Mouse (Mus musculus) intestine, embryonic 15.5 days (tissue): ENCODE results near the gene Xpo6. TPM values are rescaled to one million over a fixed set of nuclear protein-coding genes. Genes with fewer than 3 reads are reported as not detected.

Experiments
- ATAC-seq: fragments of 200-750 bp; cut with Nextera tagmentation; 2 replicates; pipeline ENCODE4 v1.8.0; 2017; ENCODE audit warnings: moderate TSS enrichment, moderate library complexity
- H3K27ac ChIP-seq: fragments of 300-500 bp; sonication (generic); 2 replicates; pipeline ENCODE4 v1.5.1; 2015; ENCODE audit warnings: mild to moderate bottlenecking, inconsistent platforms
- H3K27me3 ChIP-seq: fragments of 300-500 bp; sonication (generic); replicated peaks from 2 replicates; pipeline ENCODE4 v1.6.1; 2015; ENCODE audit warnings: inconsistent platforms
- H3K36me3 ChIP-seq: fragments of 300-500 bp; sonication (generic); 2 replicates; pipeline ENCODE4 v1.6.1; 2015; ENCODE audit warnings: inconsistent platforms
- H3K4me1 ChIP-seq: fragments of 300-500 bp; sonication (generic); replicated peaks from 2 replicates; pipeline ENCODE4 v1.6.1; 2015; ENCODE audit warnings: inconsistent platforms
- H3K4me2 ChIP-seq: fragments of 300-500 bp; sonication (generic); replicated peaks from 2 replicates; pipeline ENCODE4 v1.6.1; 2015; ENCODE audit warnings: mild to moderate bottlenecking, inconsistent platforms
- H3K4me3 ChIP-seq: fragments of 300-500 bp; sonication (generic); replicated peaks from 2 replicates; pipeline ENCODE4 v1.5.1; 2015; ENCODE audit warnings: inconsistent platforms
- H3K9ac ChIP-seq: fragments of 300-500 bp; sonication (generic); 2 replicates; pipeline ENCODE4 v1.6.1; 2015; ENCODE audit warnings: inconsistent platforms
- H3K9me3 ChIP-seq: fragments of 300-500 bp; sonication (generic); 2 replicates; pipeline ENCODE4 v1.6.1; 2016; ENCODE audit warnings: inconsistent platforms
- WGBS: fragments of 180-500 bp; shearing (Covaris S2); methylation state at CpG from one replicate; pipeline ENCODE4 v1.1.7; 2015; 5-methylcytosine and 5-hydroxymethylcytosine counted together
- polyA plus RNA-seq: library from polyadenylated mRNA; unstranded; fragments of >200 nt; fragmentation: Nextera tagmentation; extraction: Ambion mirVana; gene quantifications from 2 replicates; pipeline ENCODE4 v1.2.1, GENCODE M21; 2015

Xpo6 gene
- polyA plus RNA-seq, 1 experiment from 2014 or later = 37.4 TPM

GRCm38 (mm10) chr7:126057332-126057914 is 142.9 kb downstream of the Xpo6 start:
- H3K27ac ChIP-seq = no peak overlapping the region

GRCm38 (mm10) chr7:126054574-126054973 is 145.7 kb downstream of the Xpo6 start:
- no peak for ATAC-seq

More at GRCm38 (mm10) chr7:126057332-126057914, 142.9 kb downstream of the Xpo6 start:
- Histone ChIP-seq H3K27me3 (0 out of 2 replicates have a peak, but pooled peaks cover 4% of the 10 kb centered on the region), H3K36me3 (no peaks in the 10 kb centered on the region), H3K4me3 (no peak overlapping the region), H3K4me1 (no peaks in the 10 kb centered on the region), H3K9me3 (no peaks in the 10 kb centered on the region), H3K9ac (no peak overlapping the region), H3K4me2 (no peak overlapping the region)
- no peak for ATAC-seq
- WGBS = 57% methylated on average over 10 of the region's 10 CpGs

GRCm38 (mm10) chr7:126053618-126054017 is 146.7 kb downstream of the Xpo6 start:
- no peak overlapping the region for H3K9ac ChIP-seq
- no peaks in the 10 kb centered on the region for H3K4me1 ChIP-seq
- H3K27me3 ChIP-seq = 0 out of 2 replicates have a peak, but pooled peaks cover 4% of the 10 kb centered on the region
- ATAC-seq = no peak
- H3K27ac ChIP-seq = no peak overlapping the region
- WGBS = 89% methylated on average over 7 of the region's 7 CpGs
- H3K36me3 ChIP-seq = no peaks in the 10 kb centered on the region
- no peaks in the 10 kb centered on the region for H3K9me3 ChIP-seq
- no peak overlapping the region for H3K4me3 ChIP-seq
- H3K4me2 ChIP-seq = no peak overlapping the region

More at GRCm38 (mm10) chr7:126054574-126054973, 145.7 kb downstream of the Xpo6 start:
- no peak overlapping the region for H3K9ac ChIP-seq
- no peak overlapping the region for H3K4me3 ChIP-seq
- H3K36me3 ChIP-seq = no peaks in the 10 kb centered on the region
- H3K4me1 ChIP-seq = no peaks in the 10 kb centered on the region
- 0 out of 2 replicates have a peak, but pooled peaks cover 4% of the 10 kb centered on the region for H3K27me3 ChIP-seq
- H3K9me3 ChIP-seq = no peaks in the 10 kb centered on the region
- H3K27ac ChIP-seq = no peak overlapping the region
- no peak overlapping the region for H3K4me2 ChIP-seq
- WGBS = 73% methylated on average over 6 of the region's 6 CpGs

DNA sequence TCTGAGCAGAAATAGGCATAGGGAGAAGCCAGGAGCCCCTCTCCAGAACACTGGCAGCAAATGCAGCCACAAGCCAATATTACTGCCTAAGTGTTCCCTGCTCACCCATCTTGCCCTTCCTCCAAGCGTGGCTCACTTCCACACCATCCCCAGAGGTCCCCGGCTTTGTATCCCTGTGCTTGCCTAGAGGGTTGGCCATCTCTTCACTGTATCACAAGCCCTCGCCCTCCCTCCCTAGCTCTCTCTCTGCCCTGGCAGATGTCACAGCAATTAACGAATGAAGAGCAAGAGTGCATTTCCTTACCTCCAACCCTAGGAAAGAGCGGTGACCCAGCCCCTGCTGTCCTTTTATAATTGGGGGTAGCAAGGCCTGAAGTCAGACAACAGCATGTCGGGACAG is 148.4 kb downstream of the Xpo6 start:
- Histone ChIP-seq H3K9me3 (no peaks in the 10 kb centered on the region), H3K27me3 (0 out of 2 replicates have a peak, but pooled peaks cover 4% of the 10 kb centered on the region), H3K36me3 (no peaks in the 10 kb centered on the region), H3K9ac (no peak overlapping the region), H3K4me1 (no peaks in the 10 kb centered on the region), H3K4me3 (no peak overlapping the region), H3K27ac (no peak overlapping the region), H3K4me2 (no peak overlapping the region)
- WGBS = 62% methylated on average over 6 of the region's 6 CpGs
- no peak for ATAC-seq

Other genes with a start within 250 kb of the Xpo6 start
- gene Gsg1l, start 118.1 kb downstream of the Xpo6 start, polyA plus RNA-seq = 0.57 and 0.67 TPM in 2 replicates
- gene Sbk1, start 72.1 kb upstream of the Xpo6 start, polyA plus RNA-seq = 16.9 and 17.7 TPM in 2 replicates
- gene Lat, start 169.1 kb upstream of the Xpo6 start, polyA plus RNA-seq = 1.4 and 1.5 TPM in 2 replicates
- gene Spns1, start 176.9 kb upstream of the Xpo6 start, polyA plus RNA-seq = 53.4 and 59.3 TPM in 2 replicates
- gene Nfatc2ip, start 196.2 kb upstream of the Xpo6 start, polyA plus RNA-seq = 1.6 and 2.5 TPM in 2 replicates
- 0.24 TPM in 1 of 2 replicates, not detected in the other for gene Cd19, start 214.4 kb upstream of the Xpo6 start, polyA plus RNA-seq
- gene Rabep2, start 228.3 kb upstream of the Xpo6 start, polyA plus RNA-seq = 23.9 and 24.2 TPM in 2 replicates